Mouse (Mus musculus): ENCODE data around the gene H1foo. TPM values are rescaled to one million over a fixed set of nuclear protein-coding genes. Genes with fewer than 3 reads are reported as not detected.

The H1foo gene
- total RNA-seq, 4 experiments from 2014 or later: not detected

DNA sequence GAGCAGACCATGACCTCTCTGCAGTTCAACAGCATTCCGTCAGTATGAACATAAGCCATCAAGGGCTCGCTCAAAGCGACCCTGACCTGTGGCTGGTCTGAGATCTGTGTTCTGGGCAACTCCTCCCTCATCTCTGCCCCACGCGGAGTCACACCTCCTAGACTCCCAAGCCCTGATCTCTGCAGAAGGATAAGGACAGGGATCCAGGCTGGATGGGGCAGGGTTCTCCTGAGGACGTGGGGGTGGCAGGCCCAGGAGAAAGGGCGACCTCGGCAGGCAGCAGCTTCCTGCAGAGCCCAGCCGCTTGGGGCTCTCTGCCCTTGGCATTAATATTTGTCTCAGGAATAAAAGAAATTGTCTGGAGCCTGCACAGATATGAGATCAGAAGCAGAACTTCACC is 40.9 kb downstream of the H1foo start:
- DNase-seq (ENCODE audit: low spot score): no peak

DNA sequence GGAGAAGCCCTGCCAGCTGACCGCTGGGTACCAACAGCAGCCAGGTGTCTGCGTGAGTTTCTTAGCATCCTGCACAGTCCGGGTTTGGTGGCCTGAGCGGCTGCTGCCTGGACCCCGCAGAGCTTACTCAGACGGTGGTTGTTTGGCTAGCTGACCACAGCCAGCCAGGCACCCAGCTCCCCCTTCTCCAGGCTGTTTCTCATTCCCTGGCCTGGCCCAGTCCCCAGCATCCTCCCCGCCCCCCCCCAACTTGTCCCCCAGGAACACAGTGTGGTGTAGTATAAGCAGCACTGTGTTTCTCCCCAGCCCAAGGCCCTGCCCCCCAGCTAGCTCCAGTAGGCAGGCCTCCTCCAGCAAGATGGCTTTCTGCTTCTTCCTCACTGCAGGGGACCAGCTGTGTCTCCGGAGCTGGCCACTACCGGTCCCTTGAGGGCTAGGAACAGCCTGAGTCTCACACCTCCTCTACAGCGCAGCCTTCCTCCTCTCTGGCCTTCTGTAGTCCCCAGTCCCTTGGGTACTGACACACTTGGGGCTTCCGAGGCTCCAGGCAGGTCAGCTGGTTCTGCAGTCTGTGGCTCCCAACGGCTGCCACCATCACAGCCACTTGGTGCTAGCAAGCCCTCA is 41.8 kb downstream of the H1foo start:
- DNase-seq (ENCODE audit: low spot score): no peak

DNA sequence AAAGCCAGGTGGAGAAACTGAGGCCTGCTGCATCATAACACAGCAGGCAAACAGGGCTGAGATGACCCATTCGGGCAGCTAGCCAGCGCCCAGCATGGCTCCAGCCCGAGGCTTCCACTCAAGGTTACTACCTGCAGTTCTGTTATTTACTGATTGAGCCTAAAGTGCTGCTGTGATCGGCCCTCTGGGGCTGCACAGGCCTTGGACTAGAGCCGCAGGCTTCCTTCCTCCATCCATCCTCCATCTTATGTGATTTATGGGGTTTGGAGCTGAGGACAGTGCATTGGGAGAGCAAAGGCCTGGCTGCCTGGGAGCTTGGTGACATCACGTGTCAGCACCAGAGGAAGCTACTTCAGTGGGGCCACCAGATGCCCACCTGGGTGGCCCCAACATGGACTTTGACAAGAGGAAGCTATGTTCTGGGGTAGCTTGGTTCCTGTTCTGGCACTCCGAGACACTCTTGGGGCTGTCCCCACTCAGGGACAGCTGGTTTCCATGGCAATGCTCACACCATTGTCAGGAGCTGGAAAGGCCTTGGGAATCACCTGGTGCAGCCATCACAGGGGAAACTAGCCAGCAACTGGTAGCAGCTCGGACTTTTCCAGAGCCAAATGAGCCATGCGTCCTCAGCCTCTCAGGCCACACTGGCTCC is 42.5 kb downstream of the H1foo start:
- no peak for DNase-seq (ENCODE audit: low spot score)

DNA sequence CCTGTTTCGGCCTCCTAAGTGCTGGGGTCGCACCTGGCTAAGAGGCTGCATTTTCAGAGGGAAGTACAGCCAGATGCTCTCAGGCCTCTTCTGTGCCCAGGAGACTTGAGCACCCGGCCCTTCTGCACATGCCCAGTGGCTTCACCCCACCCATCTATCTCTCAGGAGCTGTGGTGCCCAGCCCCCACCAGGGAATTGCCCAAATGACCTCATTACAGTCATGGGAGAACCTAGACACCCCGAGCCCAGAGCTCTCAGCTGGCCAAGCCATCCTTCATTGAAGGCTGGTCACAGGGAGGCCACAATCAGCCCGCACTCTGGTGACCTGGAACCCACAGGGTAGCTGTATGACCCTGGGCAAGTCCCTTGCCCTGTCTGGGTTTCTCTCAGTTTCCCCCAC is 44.3 kb downstream of the H1foo start:
- DNase-seq (ENCODE audit: low spot score): no peak

DNA sequence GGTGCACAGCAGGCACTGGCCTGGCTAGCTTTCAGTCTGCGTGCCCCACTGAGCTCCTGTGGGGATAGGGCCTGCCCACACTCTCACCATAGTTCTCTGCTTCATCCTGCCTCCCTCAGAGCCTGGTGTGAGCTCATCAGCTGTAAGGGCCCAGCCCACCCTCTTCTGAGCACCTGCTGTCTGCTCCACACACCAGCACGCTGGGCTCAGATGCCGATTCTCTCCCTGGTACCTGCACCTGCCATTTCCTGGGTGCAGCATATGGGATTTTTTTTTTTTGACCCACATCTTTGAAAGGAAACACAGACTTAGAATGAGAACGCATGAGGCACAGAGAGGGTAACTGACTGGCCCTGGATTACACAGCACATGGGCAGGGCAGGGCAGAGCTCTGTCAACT is 44.9 kb downstream of the H1foo start:
- DNase-seq (ENCODE audit: low spot score): no peak

DNA sequence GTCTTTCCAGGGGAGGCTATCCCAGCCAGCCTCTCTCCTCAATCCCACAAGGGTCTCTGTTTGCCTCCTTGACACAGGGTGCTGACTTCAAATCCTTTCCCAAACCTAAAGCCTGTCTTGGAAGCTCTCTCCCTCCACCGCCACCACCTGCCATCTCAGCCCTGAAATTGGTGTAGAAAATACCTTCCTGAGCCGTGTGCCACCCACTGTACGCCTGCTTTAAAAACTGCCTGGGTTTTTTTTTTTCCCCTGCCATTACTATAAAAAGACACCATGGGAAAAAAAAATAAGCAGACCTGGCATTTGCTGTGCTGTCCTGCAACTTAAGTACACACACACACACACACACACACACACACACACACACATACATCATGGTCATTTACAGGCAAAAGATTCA is 45.3 kb downstream of the H1foo start:
- DNase-seq (ENCODE audit: low spot score): no peak

DNA sequence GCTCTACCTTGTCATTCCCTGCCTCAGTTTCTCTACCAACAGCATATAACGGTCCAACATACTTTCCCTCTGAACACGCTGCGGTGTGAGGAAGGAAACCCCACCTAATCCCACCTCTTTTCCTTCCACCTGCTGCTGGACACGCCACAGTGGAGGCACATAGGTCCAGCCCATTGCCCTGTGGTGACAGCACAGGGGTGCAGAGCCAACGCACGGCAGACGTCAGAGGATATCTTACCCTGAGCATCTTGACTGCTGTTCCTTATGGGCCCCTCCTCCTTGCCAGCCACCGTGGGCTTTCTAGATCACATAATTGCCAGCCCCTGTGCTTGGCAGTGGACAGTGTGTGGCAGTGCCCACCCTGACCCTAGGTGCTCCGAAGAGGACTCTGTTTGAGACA is 45.7 kb downstream of the H1foo start:
- no peak for DNase-seq (ENCODE audit: low spot score)

DNA sequence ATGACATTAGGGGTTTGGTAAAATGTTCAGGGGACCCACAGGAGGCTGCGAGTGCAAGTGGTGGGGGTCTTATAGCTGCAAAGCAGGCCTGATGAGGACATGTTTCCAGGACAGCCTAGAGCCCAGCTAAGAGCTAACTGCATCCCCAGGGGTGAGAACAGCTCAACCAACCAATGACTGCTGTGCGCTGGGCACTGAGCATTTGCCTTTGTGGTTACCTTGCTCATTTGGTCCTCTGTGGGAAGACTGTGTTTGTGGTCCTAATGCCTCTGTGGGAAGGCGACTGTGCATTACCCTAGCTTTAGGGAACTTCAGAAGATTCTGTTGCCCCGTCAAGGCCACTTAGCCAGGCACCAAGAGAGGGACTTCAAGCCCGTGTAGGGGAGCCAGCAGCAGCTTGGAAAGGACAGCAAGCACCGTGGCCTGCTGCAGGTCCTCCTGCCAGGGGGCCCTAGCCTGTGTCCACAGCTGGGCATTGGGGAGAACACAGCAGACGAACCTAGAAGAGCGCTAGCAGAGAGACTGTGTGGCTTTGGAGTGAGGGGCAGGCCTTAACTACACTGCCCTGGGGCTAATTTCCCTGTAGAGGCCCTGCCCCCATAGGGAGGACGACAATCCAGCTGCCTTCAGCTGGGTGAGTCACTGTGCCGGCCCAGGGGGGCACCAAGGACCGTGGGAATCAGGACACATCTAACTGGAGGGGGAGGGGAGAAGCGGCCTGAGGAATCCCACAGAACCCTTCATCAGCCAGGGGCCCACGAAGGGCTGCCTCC is 46.6 kb downstream of the H1foo start:
- no peak for DNase-seq (ENCODE audit: low spot score)

DNA sequence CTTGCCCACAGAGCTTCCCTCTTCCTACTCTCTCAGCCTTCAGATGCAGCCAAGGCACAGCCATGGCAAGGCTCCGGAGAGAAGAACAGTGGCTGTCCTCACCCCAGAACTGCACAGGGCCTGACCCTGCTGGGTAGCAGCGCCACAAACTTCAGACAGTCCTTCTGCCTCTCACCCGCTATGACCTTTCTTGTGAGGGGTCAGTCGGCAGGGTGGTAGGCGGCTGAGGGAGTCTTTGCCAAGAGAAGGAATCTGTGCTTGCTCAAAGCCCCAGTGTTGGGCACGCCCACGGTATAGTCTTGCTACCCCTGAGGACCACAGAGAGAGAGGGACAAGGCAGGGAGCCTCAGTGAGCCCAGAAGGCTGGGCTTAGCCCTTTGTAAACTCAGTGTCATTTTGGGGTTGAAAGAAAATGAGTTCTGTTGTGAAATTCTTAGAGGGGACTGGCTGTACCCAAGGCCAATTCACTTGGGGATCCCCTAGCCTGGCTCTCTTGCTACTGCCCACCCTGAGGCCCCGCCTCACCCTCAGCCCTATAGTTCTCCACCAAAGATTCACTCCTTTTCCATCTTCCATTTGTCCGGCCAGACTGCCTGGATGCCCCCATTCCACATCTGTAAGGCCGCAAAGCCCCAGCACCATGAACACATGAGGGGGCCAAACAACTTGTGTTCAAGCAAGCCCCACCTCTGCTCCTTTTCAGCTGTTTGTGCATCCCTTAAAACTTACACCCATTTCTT is 47.3 kb downstream of the H1foo start:
- DNase-seq (ENCODE audit: low spot score): no peak

DNA sequence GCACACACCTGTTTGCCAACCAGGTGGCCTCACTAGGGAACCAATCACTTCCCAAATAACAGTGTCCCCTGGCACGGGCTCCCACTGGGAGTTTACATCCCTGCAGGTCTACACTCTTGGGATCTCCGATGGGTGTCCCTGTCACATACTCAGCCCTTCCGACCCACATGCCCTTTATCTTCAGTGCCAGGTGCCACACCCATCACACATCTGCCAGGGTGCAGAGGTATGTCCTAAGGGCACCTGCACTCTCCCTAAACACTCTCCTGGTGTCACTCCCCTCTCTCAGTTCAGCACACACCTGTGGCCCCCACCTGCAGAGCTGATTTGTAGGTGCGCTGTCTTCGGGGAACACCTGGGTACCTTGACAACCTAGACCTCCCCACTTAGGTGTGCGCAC is 48.2 kb downstream of the H1foo start:
- DNase-seq (ENCODE audit: low spot score): no peak

DNA sequence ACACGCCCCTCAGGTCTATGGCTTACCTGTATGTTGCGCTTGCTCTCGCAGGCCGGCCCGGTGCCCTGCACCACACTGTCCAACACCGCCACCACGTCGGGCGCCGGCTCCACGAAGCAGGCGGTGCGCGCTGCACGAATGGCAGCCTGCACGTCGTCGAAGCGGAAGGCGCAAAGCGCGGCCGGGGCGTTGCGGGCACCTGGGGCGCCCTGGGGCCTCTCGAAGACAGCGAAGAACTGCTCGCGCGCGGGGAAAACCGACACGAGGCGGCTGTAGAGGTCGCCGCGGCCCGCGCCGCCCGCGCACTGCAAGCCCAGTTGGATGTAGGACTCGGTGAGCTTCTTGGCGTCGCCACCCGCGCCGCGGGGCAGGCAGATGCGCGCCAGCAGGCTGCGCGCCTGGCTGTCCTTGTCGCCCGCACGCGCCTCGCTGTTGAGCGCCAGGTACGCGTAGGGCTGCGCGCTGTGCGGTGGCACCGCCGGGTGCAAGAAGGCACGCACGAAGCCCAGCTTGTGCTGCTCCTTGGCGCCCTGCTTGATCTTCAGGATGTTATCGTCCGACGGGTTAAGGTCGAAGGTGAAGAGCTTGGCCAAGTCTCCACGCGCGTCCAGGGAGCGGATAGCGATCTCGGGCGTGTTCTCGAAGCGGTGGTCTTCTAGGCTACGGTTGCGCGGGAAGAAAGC is 48.9 kb downstream of the H1foo start:
- no peak for DNase-seq (ENCODE audit: low spot score)

DNA sequence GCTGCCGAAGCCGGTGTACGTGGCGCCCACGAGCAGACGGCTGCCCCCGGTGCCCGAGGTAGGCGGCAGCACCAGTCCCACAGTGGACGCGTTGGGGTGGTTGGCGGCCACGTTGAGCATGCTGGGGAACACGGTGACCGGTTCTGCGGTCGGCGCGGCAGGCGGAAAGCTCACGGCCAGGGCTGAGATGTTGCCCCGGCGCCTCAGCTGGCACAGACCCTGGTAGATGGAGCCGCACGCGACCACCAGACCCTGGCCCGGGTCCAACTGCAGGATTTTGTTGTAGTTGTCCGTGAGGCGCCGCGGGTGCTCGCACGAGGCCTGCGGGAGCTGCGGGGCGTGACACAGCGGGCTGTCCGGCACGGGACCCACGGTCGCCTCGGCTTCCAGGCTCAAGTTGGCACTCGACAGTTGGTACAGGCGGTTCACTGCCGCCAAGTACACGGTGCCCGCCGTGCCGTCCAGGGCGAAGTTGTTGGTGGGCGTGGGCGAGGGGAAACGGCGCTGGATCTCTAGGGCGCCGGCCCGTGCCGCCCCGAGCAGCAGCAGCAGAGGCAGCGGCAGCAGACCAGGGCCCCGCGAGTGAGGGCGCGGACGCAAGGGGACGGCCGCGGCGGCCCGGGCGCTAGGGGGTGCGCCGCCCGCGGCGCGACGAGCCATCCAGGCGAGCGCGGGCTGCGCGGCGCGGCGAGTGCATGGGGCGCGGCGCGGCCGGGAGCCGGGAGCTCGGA is 49.6 kb downstream of the H1foo start:
- no peak for DNase-seq (ENCODE audit: low spot score)

DNA sequence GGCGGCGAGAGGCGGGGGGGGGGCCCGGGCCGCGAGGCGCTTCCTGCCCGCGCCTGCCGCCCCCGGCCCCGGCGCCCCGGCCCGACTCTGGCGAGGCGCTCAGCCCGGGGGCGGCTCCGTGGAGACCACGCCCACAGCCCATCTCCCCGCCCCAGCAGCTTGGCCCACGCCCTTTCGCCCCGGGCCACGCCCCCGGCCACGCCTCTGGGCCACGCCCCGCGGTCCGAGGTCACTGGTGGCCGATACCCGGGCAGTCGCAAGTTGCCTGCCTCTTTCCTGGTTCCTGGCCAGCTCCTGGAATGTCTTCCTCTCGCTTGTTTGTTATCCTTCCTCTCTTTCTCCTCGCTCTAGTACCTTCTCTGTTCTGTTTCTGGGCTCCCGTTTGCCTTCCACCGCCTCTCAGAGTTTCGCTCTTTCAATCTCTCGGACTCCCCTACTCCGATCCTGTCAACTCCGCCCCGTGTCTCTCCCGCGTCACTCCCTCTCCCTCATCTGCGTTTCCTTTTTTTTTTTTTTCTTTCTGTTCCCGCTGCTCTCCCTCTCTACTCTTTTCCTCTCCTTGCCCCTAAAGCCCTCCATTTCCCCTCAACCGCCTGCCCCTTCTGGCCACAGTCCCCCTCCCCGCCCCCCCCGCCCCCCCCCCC is 50.3 kb downstream of the H1foo start, which contains the start of gene Plxnd1:
TSS of gene Plxnd1 (minus strand) at position 129 of the 644 bp plus-strand sequence.
- DNase-seq (ENCODE audit: low spot score): peak; percentile 96

DNA sequence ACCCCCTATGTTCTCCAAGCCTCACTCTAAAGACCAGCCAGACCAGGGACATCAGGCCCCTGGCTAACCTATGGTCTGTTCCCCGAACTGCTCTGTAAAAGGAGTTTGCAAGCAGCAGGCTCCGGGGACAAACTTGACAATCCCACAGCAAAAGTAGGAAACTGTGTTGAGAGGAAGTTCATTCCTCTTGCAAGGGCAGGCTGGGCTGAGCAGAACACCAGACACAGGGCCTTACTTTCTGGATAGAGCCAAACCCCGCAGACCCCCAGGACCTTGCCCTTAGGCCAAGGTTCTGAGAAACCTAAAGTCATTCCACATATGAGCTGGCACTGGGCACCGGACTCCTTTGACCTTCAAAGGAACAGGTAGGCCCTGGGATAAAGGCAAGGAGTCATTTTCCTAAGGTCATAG is 50.8 kb downstream of the H1foo start:
- no peak for DNase-seq (ENCODE audit: low spot score)

DNA sequence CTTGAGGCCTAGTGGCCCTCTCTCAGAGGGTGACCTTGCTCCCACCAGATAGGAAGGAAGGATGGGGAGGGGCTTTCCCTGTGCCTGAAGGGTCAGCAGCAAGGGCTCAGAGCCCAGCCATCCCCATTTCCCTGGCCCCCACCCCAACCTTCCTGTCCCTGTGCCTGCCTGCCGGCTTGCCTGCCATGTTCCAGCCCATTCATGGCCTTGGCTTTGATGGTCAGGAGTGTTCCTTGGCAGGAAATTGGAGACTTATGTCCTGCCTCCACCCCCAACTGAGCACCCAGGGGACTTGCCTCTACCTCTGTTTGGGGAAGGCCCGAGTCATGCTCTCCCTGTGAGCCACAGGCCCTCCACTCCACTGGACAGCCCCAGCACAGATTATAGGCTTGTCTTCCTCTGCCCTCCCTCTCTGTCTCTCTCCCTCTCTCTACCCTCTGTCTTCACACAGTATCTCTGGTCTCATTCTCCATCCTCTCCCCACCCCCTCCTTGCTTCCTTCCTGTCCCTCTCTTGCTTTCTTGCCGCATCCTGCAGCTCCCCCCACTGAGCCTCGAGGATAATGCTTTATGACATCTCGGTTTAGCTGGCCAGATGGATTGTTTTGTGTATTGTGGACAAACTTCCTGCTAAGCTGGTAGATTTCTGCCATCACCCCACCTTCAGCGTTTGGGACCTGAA is 51.6 kb downstream of the H1foo start:
- DNase-seq (ENCODE audit: low spot score): peak; percentile 84

DNA sequence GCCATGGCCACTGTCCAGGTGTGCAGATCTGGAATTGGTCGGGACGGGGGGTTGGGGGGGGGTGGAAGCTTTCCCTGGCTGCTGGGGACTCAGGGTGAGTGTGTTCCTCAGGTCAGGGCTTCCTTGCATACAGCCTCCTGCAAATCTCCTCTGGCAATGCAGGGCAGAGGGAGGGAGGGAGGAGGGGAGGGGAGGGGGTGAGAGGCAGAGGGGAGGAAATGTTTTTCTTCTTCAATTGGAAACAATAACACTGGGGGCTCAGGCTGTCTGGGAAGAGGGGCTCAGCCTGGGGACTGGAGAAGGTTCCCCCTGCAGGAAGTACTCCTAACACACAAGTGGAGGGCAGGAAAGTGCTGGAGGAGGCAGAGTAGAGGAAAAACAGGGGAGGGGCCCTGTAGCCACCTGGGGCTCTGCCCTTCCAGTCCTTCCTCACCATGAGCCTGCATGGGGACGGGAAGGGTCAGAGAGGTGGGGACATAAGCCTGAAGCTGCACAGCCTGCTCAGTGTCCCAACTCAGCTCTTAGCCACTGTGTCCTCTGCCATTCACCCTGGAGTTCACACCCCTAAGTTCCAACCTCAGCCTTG is 53.1 kb downstream of the H1foo start:
- DNase-seq (ENCODE audit: low spot score): no peak

DNA sequence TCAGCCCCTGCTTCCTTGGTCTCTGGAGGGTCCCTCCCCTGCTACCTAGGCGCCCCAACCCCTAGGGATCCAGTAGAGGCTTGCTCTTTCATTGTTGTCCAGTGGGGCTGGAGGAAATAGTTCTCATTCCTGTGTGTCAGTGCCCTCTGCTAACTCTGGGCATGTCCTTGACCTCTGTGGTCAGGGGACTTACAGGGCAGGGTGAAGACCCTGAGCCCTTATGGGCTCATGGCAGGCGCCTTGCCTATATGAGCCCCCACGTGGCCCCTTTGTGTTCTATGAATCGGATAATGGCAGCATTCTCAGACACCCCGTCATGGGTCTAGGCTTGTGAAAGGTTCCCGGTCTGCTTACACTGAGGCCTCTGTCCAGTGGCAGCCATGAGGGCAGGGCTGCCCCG is 54.0 kb downstream of the H1foo start:
- DNase-seq (ENCODE audit: low spot score): no peak

DNA sequence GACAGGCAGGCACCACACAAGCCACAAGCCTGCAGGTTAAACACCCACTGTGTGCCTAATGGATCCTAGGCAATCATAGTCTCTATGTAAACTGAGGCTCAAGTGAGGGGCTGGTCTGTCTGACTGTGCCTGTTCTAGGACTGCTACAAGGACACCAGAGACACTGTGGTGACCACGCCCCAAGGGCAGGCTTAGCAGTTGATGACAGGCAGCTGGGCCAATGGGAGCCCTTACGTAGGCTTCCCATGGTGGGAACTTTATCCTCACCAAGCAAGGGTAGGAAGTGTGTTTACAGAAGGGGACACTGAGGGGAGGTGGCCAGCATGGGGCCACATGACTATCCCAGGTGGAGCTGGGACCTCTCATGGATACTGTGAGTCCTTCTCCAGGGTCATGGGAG is 54.5 kb downstream of the H1foo start:
- no peak for DNase-seq (ENCODE audit: low spot score)

Measured in heart, adult 8-10 months (tissue).